Mouse (Mus musculus) CH12F3 (cell line): ENCODE results near the gene Myo6.

Experiments used
- in situ Hi-C: fragments of 300-500 bp; cut with MboI; formaldehyde crosslinking; loops from 2 replicates; pipeline ENCODE4 v1.14.3; 2020; ENCODE audit warnings: low sequenced_read_pairs

Myo6 gene

GRCm38 (mm10) chr9:80344451-80345000, 179.7 kb downstream of the Myo6 start:
- in situ Hi-C loops = no loop called here

- in situ Hi-C loops = no loop called here
Measured at GRCm38 (mm10) chr9:80351295-80351677, 186.5 kb downstream of the Myo6 start.

GRCm38 (mm10) chr9:80351678-80352331, 187.0 kb downstream of the Myo6 start:
- in situ Hi-C loops = no loop called here

- in situ Hi-C loops = no loop called here
Measured at GRCm38 (mm10) chr9:80360063-80360462, 195.2 kb downstream of the Myo6 start.
